Mouse (Mus musculus) retina, postnatal 7 days (tissue): ENCODE data around the gene Gm47289.

Experiments used
- DNase-seq: peaks from one replicate; pipeline ENCODE4 v3.0.0-alpha.2; 2012; ENCODE audit warnings: low read depth, low spot score

The Gm47289 gene

DNA sequence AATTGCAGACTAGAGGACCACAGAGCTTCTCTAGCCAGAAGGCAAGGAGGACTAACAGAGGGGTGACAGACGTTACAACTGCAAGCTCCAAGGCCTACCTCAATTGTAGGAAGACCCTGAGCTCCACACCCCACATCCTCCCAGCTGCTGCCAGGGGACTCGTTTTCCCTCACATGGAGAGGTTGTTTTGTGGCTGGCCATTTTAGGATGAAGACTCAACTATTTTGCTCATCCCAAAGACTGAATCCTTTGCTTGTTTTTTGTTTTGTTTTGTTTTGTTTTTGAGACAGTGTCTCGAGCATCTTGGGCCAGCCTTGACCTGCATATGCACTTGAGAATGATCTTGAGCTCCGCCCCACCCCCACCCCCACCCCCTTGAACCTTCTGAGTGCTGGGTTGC, at the start of gene Gm47289:
TSS of gene Gm47289 (plus strand) at position 301 of the 400 bp plus-strand sequence.
- DNase-seq: no peak

DNA sequence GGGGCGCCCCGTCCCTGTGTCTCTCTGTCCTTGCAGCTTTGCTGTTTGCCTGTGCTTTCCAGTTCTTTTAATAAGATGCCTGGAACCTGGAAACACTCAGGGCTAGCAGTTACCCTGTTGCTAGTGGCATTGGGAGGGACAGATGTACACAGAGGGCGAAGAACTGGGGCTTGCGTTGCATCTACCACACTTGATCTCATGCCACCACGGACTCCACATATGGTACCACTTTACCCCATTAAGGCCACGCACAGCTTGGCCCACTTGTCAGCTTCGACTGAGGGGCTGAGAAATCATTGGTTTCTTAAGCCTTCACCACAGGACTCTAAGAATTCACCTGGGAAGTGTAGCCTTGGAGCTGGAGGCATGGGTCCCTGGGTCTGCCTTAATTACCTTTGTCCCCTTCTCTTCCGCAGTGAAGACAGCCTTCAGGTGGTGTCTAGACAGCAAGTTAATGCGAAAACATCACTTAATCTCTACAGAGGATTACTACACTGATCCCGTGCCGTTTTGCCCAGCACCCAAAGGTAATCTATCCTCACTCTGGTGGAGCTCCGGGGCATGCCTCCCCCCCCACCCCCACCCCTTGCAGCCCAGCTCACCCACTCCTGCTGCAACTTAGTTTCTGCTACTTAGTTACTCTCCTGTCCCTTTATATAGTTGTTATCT, 49.1 kb upstream of the Gm47289 start:
- DNase-seq: no peak

DNA sequence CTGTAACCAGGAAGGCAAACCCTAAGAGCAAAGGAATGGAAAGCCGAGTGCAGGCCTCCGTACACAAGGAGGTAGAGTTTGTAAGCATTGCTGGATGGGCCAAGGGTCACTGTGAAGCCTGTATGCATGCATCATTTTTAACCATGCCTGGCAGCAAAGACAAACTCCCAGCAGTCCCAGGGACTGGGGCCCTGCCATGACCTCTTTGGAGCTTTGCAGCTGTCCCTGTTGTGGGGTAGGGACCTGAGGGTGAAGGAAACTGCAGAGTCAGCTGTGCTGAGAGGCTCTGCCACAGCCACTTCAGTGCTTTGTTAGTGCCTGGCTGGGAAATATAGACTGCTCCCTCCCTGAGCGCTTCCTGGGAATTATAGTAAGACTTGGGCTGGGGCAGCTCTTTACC, 48.3 kb upstream of the Gm47289 start:
- DNase-seq: no peak

DNA sequence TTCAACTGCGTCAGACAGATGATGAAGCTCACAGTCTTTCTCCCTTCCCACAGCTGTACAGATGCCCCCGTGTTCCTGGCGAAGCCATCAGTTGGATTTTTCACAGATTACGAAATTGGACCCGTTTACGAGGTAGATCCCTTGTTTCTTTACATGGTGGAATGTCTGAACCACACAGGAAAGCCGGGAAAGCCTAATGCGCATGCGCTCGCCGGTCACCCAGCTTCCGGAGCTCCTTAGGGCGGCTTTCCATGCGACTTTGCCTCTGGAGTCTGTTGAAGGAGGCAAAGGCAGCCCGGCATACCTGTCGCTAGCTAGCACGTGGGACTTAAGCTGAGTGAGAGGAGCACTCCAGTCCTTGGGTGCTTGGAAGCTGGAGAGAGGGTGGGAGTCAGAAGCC, 44.0 kb upstream of the Gm47289 start:
- no peak for DNase-seq

DNA sequence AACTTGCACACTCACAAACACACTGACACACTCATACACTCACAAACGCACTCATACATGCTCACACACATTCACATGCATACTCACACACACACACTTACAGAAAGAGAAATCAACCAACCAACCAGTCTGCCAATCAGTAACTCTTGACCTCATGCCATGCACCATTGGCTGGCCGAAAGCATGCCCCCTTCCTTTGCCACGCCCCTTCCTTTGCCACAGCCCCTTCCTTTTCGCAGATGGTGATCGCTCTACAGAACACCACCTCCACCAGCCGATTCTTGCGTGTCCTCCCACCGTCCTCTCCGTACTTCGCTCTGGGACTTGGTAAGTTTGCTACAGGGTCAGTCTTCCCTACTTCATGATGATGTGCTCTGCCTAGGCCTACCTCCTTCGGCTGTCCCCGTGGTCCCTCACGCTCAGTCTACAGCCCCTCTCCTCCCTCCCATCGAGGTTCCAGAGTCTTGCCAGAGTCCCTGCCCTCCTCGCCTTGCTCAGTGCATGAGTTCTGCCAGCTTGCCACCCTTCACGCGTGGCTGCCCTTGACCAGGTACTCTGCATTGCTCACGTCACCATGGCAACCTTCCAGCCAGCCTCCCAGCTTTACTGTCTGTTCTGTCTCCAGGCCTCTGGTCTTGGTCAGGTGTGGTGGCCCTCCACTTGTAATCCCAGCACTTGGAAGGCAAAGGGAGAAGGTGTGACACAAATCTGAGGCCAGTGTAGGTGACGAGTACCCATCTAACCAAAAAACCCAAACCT, 39.4 kb upstream of the Gm47289 start:
- DNase-seq: no peak

DNA sequence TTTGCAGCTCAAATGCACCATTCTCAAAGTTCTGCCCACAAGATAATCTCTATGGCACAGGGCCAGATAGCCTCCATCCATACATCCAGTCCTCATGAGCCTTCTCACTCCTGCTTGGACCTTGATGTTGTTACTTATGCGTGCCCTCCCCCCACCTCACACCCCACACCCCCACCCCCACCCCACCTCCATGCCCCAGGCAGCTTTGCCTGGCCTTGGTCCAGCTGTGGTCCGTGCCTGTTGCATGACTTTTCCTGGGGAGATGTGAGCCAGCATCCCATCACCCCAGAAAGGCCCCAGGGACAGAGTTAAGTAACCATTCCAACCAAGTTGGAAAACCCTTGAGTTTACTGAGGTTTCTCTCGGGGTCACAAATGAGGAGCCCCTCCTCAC, 38.8 kb upstream of the Gm47289 start:
- DNase-seq: no peak

DNA sequence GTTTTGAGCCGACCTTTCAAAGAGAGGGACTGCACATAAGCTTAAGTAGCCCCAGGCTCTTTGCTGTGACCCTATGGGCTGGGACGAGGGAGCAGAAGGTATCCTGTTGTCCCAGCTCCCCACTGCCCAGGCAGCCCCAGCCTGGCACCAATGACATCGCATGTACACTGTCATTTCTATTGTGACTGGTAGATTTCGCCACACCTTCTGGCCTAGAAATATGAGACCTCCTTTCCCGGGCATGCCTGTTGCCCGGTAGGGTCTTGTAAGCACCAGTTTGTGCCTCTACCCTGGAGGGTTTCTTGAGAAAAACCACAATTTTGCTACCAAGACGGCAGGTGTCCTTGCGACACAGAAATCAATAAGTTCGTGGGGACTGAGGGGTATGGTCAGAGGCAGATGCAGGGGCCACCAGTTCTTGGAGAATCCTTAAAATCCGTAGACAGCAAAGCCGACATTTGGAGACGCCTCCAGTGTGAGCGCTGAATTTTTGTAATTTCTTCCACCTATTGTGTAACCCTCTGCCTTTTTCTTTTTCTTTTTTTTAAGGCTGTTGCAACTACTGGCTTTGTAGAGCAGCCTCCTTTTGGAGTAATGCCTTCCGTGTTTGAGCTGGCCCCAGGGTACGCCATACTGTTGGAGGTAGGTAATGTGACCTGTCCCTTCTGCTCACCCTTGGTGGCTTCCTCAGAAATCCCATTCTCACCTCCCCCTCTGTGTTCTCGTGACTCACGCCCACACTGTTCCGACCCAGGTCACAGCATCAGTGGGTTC, 36.2 kb upstream of the Gm47289 start:
- DNase-seq: no peak

DNA sequence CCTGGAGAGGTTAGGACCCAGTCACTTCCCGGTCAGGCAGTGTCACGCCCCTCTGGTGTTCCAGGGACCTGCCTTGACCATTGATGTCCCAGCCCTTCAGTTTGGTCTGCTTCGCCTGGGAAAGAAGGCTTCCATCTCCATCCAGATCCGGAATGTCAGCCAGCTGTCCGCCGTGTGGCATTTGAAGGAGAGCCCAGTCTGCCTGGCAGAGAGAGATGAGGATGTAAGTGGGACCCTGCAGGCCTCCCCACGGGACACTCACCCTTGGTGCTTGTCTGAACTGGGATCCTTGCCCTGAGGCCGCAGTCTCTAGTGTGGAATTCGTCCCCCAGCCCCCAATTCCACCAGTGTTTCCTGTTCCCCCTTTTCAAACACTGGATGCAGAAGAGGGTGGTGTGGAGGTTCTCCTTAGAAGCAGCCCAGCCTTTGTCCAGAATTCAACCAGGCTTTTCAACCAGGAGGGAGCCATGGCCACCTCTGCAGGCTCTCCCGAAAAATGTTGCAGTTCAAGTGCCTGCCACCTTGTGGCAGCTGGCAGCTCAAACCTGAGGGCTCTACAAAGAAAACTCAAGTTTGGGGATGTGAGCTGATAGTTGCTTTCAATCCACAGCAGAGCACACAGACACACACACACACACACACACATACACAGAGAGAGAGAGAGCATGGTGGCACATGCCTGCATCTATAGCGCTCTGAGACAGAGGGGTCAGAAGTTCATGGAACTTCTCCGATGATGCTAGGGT, 30.4 kb upstream of the Gm47289 start:
- no peak for DNase-seq

DNA sequence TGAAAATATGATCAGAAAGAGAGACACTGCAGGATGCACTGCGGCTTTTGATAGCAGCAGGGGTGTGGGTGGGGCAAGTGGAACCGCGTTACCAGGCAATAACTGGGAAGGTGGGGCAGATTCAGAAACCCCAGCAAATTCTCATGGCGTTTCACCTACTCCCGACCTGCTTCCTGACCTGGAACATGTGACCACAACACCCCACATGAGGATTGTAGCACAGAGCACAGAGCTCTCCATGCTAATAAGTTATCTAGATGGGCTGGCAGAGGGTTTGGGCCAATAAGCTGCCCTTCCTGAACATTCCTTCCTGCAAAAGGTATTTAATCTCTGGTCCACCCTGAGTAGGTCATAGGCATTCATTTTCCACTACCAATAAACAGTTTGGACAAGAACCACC, 28.3 kb upstream of the Gm47289 start:
- no peak for DNase-seq

DNA sequence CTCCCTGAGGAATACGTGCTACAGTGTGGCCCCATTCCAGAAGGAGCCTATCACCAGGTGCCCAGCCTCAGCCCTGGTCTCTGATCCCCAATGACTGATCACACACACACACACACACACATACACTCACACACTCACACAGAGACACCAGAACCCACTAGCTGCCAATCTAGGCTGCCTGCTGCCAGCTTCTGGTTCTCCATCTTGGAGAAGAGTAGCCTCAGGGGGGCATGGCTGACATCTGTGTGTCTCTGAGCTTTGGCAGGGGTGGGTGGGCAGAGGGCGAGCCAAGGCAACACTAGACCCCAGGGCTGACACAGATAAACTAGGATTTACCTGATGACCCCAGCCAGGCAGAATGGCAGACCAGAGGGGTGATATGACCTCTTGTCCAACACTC, 20.1 kb upstream of the Gm47289 start:
- no peak for DNase-seq

DNA sequence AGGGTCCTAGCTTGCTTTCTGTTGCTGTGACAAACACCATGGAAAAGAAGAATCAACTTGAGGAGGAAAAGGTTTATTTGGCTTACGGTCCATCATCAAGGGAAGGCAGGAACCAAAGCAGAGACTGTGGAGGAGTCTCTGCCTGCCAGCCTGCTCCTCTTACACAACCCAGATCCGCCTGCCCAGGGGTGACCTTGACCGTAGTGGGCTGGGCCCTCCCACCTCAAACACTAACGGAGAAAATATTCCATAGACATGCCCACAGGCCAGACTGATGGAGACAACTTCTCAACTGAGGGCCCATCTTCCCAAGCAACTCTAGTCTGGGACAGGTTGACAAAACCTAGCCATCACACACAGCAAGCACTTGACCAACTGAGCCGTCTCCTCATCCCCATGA, 16.9 kb upstream of the Gm47289 start:
- no peak for DNase-seq

DNA sequence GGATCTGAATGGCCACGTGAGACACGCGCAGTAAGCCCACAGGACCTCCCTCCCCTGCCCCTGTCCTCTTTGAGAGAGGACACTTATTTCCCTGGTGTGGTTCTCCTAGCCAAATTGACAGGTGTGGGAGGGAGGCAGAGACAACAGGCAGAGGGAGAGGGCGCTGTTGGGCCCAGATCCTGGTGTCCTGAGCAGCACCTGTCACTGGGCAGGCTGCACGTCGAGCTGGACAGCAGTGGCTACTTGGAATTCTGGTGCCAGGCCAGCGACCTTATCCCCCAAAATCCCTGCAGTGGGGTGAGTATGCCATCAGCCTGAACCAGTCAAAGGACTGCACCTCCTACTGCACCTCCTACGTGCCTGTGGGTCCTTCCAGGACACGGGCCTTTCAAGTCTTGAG, 15.6 kb upstream of the Gm47289 start:
- no peak for DNase-seq

DNA sequence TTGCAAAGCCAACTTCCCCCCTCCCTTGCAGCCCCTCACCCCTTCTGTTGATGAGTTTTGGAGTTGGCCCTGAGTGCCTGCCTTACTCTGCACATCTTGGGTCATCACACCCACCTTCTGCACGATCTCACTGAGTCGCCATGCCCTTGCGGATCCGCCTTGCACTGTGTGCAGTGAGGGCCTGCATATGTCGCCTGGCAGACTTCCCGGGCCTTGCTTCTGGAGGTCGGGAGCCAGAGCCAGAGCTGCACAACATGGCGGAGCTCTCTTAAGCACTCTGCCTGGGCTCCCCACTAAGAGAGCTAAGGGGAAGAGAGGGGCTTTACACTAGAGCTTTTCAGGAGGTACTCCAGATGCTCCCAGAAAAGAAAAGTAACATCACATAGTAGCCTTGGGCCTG, 14.3 kb upstream of the Gm47289 start:
- DNase-seq: no peak

DNA sequence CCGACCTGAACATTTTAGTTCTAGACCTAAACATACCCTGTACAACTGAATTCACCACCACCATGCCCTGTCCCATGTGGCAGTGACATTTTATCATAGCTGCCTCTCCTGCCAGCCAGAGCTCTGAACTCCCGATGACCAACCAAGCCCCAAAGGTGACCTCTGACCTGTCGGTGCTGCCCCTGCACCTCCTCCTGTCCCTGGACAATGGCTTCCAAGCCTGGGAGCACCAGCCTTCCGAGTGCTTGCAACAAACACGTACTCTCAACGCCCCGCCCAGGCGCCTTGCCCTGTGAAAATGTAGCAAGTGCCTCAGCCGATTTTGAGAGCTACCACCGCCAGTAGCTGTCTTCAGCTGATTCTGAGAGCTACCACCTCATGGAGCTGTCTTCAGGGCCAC, 13.8 kb upstream of the Gm47289 start:
- no peak for DNase-seq

DNA sequence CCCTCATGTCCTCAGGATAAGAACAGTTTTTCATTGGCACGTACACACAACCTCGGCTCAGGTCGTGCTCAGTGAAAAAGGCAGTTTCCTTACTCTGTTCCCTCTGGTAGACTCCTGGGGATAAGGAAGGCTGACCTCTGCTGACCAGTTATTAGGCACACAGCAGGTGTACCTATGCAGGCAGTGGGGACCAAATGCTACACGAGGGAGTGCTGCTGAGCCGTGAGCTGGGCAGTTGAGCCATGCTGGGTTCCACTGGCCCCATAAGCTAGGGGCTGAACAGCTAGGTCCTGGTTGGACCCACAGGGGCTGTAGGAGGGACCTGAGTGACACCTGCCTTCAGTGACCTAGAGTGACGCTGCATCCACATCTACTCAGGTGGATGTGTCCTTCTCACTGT, 13.3 kb upstream of the Gm47289 start:
- DNase-seq: no peak

DNA sequence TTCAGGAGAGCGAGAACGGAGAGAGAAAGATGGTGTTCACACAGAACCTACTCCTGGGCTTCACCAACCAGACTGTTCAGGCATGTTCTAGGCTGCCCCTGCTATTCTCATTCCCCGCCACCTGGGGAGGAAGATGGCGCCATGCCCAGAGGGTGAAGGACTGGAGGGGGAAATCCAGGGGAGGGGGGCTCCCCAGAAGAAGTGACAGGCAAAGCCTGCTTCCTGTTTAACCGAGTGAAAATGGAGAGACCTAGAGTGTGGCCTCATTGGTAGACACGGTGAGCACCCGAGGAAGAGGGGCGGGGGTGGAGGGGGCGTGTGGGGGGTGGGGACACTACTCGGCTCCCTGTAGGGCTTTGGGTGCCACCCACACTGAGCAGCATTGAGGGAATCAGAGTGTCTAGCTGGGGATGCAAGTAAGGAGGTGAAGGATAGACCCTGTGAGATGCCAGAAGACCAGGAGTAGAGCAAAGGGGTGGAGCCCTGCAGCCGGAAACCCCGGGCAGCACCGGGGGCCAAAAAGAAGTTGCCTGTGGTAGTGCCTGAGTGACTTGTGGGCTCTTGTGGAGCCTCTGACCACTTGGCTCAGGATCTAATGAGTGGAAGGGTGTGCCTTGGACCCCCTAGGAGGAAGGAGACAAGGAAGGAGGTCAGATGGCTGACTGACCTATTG, 12.7 kb upstream of the Gm47289 start:
- DNase-seq: no peak

DNA sequence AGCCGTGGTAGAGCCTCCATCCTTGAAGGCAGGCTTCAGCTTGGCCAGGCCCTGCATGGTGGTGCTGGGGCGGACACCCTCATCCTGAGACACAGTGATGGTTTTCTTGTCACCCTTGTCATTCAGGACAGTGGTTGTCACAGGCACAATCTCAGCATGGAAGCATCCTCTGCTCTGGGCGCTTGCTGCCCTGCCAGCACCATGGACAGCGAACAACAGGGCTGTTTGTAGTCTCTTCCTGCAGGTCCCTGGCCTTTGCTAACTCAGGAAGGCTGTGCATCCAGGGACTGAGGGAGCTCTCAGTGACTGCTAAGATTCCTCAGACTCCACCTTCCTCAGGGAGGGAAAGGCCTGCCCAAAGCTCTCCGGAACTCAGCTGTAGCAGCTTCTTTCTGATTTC, 9.4 kb upstream of the Gm47289 start:
- no peak for DNase-seq

DNA sequence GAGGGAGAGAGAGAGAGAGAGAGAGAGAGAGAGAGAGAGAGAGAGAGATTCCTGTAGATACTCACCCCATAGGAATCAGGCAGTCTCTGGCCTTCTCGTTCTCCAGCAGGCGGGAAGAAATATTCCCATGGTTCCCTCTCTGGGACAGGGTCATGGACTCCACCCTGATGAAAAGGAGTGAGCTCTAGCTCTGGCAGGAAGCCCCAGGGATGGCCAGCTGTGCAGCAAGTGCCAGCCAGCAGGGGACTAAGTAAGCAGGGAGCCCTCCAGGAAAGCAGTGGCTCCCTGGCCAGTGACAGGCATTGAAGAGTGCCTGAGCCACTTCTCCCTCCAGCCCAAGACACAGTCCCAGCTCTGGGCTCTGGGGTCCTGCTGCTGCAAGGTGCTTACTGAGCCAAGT, 7.2 kb upstream of the Gm47289 start:
- DNase-seq: no peak

DNA sequence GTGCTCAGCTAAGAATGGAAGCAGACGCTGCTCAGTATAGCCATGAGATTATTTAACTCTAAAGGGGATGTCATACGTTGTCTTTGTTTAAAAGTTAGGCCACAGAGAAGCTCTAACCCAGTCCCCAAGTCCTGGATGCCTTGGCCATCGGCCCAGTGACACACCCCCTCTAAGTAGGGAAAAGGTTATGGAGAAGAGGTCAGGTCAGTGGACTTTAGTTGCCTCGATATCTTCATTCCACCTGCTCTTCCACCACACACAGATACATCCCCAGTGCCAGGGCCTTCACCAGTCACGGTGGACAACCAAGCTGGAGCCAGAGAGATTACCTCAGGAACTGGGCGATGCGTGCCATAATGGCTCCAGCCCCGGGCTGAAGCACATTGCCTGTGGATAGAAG, 3.5 kb upstream of the Gm47289 start:
- no peak for DNase-seq

DNA sequence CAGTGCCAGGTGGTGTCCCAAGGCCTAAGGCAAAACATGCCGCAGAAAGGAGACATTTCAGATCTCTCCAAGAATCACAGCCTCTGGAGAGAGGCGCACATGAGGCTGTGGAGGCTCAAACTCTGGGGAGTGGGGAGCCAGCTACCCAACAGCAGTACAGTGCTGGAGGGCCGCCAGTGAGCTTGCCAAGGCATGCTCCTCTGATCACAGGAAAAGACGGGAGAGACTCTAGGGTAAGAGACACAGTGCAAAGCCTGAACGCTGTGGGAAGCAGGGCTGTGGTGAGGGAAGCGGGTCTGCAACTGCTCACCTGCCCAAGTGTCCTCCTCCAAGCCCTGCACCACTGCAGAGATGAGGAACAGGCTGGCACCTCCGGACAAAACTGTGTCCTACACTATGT, 3.1 kb upstream of the Gm47289 start:
- no peak for DNase-seq
